Mouse (Mus musculus) limb, embryonic 14.5 days (tissue): ENCODE measurements around the gene Fhad1. TPM values are rescaled to one million over a fixed set of nuclear protein-coding genes. Genes with fewer than 3 reads are reported as not detected.
"Not testable (repeated sequence)": the region's sequence is repeated elsewhere in the genome, so short reads cannot be mapped to it uniquely, and the experiment has no call there.

Experiments used
- ATAC-seq: fragments of 200-750 bp; cut with Nextera tagmentation; 2 replicates; pipeline ENCODE4 v1.8.0; 2017; ENCODE audit warnings: low read depth, moderate number of reproducible peaks, moderate TSS enrichment; ENCODE audit not compliant: low FRiP score
- DNase-seq: peaks from one replicate; pipeline ENCODE4 v3.0.0-alpha.2; 2015; ENCODE audit warnings: low spot score
- H3K27ac ChIP-seq: fragments of 300-500 bp; sonication (generic); replicated peaks from 2 replicates; pipeline ENCODE4 v1.5.1; 2014; ENCODE audit warnings: low read depth, mild to moderate bottlenecking, low read length, moderate library complexity, mixed read lengths
- H3K27me3 ChIP-seq: fragments of 300-500 bp; sonication (generic); 2 replicates; pipeline ENCODE4 v1.6.1; 2014; ENCODE audit warnings: low read length, mixed read lengths; ENCODE audit not compliant: control insufficient read depth, insufficient read depth
- H3K36me3 ChIP-seq: fragments of 300-500 bp; sonication (generic); 2 replicates; pipeline ENCODE4 v1.6.1; 2014; ENCODE audit warnings: mild to moderate bottlenecking, low read length, moderate library complexity, mixed read lengths; ENCODE audit not compliant: control insufficient read depth, insufficient read depth
- H3K4me1 ChIP-seq: fragments of 300-500 bp; sonication (generic); 2 replicates; pipeline ENCODE4 v1.6.1; 2014; ENCODE audit warnings: antibody characterized with exemption, low read length, mixed read lengths; ENCODE audit not compliant: control insufficient read depth, insufficient read depth
- H3K4me2 ChIP-seq: fragments of 300-500 bp; sonication (generic); replicated peaks from 2 replicates; pipeline ENCODE4 v1.6.1; 2014; ENCODE audit warnings: low read depth, mild to moderate bottlenecking, low read length, moderate library complexity; ENCODE audit not compliant: severe bottlenecking
- H3K4me3 ChIP-seq: fragments of 300-500 bp; sonication (generic); replicated peaks from 2 replicates; pipeline ENCODE4 v1.5.1; 2014; ENCODE audit warnings: low read length
- H3K9ac ChIP-seq: fragments of 300-500 bp; sonication (generic); 2 replicates; pipeline ENCODE4 v1.6.1; 2014; ENCODE audit warnings: mild to moderate bottlenecking, low read depth, low read length, moderate library complexity; ENCODE audit not compliant: severe bottlenecking
- H3K9me3 ChIP-seq: fragments of 300-500 bp; sonication (generic); 2 replicates; pipeline ENCODE4 v1.6.1; 2016; ENCODE audit warnings: low read length; ENCODE audit not compliant: control insufficient read depth
- POLR2A ChIP-seq: fragments of 200-500 bp; IDR thresholded peaks from 2 replicates; pipeline ENCODE4 v1.8.0; 2012; ENCODE audit warnings: inconsistent platforms, mild to moderate bottlenecking, moderate library complexity, borderline replicate concordance; ENCODE audit not compliant: insufficient read depth, insufficient read length; ENCODE audit errors: extremely low read depth
- WGBS: fragments of 180-500 bp; shearing (Covaris S2); extraction: QIAGEN DNeasy Blood & Tissue Kit; methylation state at CpG from one replicate; pipeline ENCODE4 v1.1.7; 2014; 5-methylcytosine and 5-hydroxymethylcytosine counted together
- polyA plus RNA-seq, 2 experiments: library from polyadenylated mRNA; depleted of rRNA in 1 of 2; stranded (reverse) in 1 of 2; unstranded in 1 of 2; fragments of >200 nt; fragmentation: Nextera tagmentation in 1 of 2; extraction: Ambion mirVana in 1 of 2; gene quantifications; 2 replicates each; pipeline versions ENCODE4 v1.2.1 to v1.2.3; 2012 to 2014

Gene Fhad1
- polyA plus RNA-seq, 2 experiments = 2.7 to 3.1 TPM

DNA sequence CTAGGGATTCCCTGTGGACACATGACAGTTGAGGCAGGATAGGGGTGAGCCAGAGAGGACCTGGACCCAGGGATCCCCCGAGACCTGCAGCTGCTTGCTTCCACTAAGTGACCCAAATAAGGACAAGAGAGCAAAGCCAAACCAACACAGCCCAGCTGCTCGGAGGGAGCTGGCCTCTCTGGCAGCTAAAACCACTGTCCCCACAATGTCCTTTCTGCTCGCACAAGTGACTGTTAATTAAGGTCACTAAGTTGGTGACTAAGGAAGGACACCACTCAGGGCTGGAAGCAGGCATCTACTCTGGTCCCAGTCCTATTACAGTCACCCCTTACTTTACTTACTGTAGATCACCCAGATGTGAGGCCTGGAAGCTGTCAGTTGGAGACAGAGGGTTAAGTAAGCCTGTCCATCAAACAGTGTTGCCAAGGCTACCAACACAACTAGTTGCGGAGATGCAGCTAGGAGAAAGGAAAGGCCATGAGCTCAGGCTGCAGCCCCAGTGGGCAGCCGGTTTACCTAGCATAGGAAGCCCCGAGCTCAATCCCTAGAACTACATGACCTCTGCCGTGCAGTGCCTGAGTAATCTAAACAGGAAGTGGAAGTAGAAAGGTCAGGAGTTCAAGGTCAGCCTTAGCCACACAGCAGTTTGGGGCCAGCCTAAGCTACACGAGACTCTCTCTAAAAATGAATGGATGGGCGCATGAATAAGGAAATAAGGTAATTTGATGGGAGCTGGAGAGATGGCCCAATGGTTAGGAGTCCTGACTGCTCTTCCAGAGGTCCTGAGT lies 39.0 kb upstream of the Fhad1 start:
- H3K9ac ChIP-seq = no peak overlapping the region
- no peak for TF ChIP-seq POLR2A
- no peak for DNase-seq
- H3K4me1 ChIP-seq = peaks cover 3% of the 10 kb centered on the region; the same call in 1 of the 2 replicates
- no peak overlapping the region for H3K4me3 ChIP-seq
- H3K27ac ChIP-seq = no peak overlapping the region
- 49% methylated on average over 9 of the region's 9 CpGs for WGBS
- H3K9me3 ChIP-seq = no peaks in the 10 kb centered on the region
- H3K4me2 ChIP-seq = no peak overlapping the region
- H3K36me3 ChIP-seq = no peaks in the 10 kb centered on the region
- no peaks in the 10 kb centered on the region for H3K27me3 ChIP-seq
- no peak for ATAC-seq

DNA sequence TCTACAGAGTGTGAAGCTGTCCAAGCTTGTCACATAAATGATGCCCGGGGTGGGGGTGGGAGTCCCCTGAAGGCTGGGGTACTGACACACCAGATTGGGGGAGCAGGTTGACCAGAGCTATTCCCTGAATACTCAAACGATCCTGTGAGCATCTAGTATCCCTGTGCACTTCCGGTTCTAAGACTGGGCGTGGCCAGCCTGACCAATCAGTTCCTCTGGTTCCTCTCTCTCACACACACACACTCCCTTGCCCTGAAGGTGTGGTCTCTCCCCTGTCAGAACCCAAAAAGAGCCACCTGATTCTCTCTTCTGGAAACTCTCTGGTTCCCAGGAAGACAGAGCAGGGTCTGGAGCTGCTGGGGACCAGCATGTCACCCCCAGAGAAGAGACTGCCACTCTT lies 38.4 kb upstream of the Fhad1 start:
- no peak for TF ChIP-seq POLR2A
- Histone ChIP-seq H3K27ac (no peak overlapping the region), H3K4me2 (no peak overlapping the region), H3K4me1 (peaks cover 3% of the 10 kb centered on the region; the same call in 1 of the 2 replicates), H3K9me3 (no peaks in the 10 kb centered on the region), H3K27me3 (no peaks in the 10 kb centered on the region), H3K4me3 (no peak overlapping the region), H3K36me3 (no peaks in the 10 kb centered on the region), H3K9ac (no peak overlapping the region)
- WGBS = 43% methylated on average over 4 of the region's 4 CpGs
- no peak for DNase-seq
- no peak for ATAC-seq

- H3K9me3 ChIP-seq = no peaks in the 10 kb centered on the region
- H3K36me3 ChIP-seq = no peaks in the 10 kb centered on the region
- H3K4me1 ChIP-seq = peaks cover 3% of the 10 kb centered on the region; the same call in 1 of the 2 replicates
- no peak overlapping the region for H3K4me3 ChIP-seq
- H3K9ac ChIP-seq = no peak overlapping the region
- no peak overlapping the region for H3K27ac ChIP-seq
- H3K27me3 ChIP-seq = no peaks in the 10 kb centered on the region
- WGBS = 31% methylated on average over 21 of the region's 22 CpGs
- no peak for DNase-seq
- no peak for TF ChIP-seq POLR2A
- no peak for ATAC-seq
- H3K4me2 ChIP-seq = peak overlapping the region; percentile 33; the same call in 1 of the 2 replicates
Observed at GRCm38 (mm10) chr4:142052391-142053132, 37.7 kb upstream of the Fhad1 start.

DNA sequence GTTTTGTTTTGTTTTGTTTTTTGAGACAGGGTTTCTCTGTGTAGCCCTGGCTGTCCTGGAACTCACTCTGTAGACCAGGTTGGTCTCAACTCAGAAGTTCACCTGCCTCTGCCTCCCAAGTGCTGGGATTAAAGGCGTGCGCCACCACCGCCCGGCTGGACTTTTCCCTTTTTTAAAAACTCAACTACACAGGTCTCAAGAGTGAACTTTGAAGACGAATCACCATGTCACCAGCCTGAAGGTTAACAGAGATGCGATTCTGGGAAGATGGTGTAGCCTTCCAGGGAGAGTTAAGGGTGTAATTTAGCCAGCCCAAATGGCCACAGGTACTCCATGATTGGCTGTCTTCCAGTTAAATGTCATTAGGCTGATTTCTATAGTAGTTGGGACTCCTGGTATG lies 37.0 kb upstream of the Fhad1 start:
- not testable (repeated sequence) for H3K9me3 ChIP-seq, ATAC-seq, H3K4me3 ChIP-seq, H3K36me3 ChIP-seq, H3K9ac ChIP-seq, H3K27ac ChIP-seq, DNase-seq, H3K4me1 ChIP-seq, H3K27me3 ChIP-seq
- peak overlapping the region; percentile 33; the same call in 1 of the 2 replicates for H3K4me2 ChIP-seq
- 78% methylated on average over 6 of the region's 6 CpGs for WGBS

- Histone ChIP-seq H3K27ac (no peak overlapping the region), H3K27me3 (no peaks in the 10 kb centered on the region), H3K9me3 (no peaks in the 10 kb centered on the region), H3K36me3 (no peaks in the 10 kb centered on the region), H3K4me2 (no peak overlapping the region), H3K4me3 (no peak overlapping the region), H3K9ac (no peak overlapping the region), H3K4me1 (no peaks in the 10 kb centered on the region; the same call in 1 of the 2 replicates)
- DNase-seq (no peak), ATAC-seq (no peak)
- no peak for TF ChIP-seq POLR2A
- WGBS = 90% methylated on average over 5 of the region's 5 CpGs
Observed at GRCm38 (mm10) chr4:142049963-142050362, 35.1 kb upstream of the Fhad1 start.
